Mouse (Mus musculus): ENCODE results near the gene Mei1.
A peak's percentile ranks its signal among the peaks of the same experiment; 100 is the strongest.
"Not testable (repeated sequence)": the region's sequence is repeated elsewhere in the genome, so short reads cannot be mapped to it uniquely, and the experiment has no call there.

Mei1 gene

GRCm38 (mm10) chr15:82086131-82086530, 16.3 kb downstream of the Mei1 start:
- no peak for DNase-seq

- no peak for DNase-seq
Measured at GRCm38 (mm10) chr15:82087266-82087665, 17.5 kb downstream of the Mei1 start.

- no peak for DNase-seq
Measured at GRCm38 (mm10) chr15:82091061-82091460, 21.3 kb downstream of the Mei1 start.

DNA sequence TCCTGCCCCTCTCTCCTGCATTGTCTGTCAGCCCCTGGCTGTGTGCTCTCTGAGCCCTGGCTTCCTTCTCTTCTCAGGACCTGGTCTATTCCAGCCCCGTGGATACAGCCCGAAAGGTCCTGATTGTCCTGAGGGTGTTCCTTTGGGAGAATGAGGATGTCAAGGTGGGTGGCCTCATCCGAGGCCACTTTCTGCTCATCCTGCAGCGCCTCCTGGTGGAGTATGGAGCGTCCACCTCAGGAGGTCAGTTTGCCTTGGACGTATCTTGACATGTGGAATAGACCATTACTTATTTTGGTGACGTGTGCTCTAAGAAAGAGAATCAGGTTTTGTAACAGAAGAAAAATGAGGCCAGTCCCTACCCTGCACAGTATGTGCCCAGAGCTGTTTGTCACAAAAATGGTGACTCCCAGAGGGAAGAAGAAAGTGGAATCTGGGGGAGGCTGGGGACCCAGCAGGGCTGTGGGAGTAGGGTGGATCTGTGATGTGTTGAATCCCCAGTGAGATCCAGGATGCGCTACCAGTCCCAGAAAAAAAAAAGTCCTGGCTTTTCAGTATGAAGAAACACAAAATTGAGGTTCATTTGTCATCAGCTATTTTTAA, 37.3 kb downstream of the Mei1 start:
- DNase-seq: peak; percentile 77

GRCm38 (mm10) chr15:82120544-82120943, 50.7 kb downstream of the Mei1 start:
- no peak for DNase-seq

GRCm38 (mm10) chr15:82126690-82127089, 56.9 kb downstream of the Mei1 start:
- DNase-seq: not testable (repeated sequence)

- DNase-seq: peak; percentile 98
Measured at GRCm38 (mm10) chr15:82127426-82128374, 57.9 kb downstream of the Mei1 start, which contains the start of gene Ccdc134. Ccdc134 (plus strand) TSS chr15:82127922.

GRCm38 (mm10) chr15:82128398-82128797, 58.6 kb downstream of the Mei1 start:
- DNase-seq: peak; percentile 23

GRCm38 (mm10) chr15:82130599-82130998, 60.8 kb downstream of the Mei1 start:
- no peak for DNase-seq

- no peak for DNase-seq
Measured at GRCm38 (mm10) chr15:82135372-82135771, 65.6 kb downstream of the Mei1 start.

- DNase-seq: peak; percentile 77
Measured at GRCm38 (mm10) chr15:82138565-82138964, 68.8 kb downstream of the Mei1 start.

DNA sequence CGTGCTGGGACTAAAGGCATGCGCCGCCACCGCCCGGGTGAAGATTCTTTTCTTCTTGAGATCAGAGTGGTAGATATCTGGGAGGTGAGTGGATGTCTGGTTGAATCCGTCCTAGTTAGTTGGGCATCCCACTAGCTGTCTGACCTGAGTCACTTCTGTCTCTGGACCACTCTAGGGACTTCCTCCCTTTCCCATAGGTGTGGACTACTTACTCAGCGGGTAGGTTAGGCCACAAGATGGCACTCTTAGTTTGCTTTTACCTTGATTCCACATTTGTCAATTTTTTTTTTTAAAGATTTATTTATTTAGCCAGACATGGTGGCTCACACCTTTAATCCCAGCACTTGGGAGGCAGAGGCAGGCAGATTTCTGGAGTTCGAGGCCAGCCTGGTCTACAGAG, 69.4 kb downstream of the Mei1 start:
- no peak for DNase-seq

GRCm38 (mm10) chr15:82140355-82140754, 70.6 kb downstream of the Mei1 start:
- DNase-seq: no peak

- DNase-seq: no peak
Measured at GRCm38 (mm10) chr15:82144157-82144556, 74.4 kb downstream of the Mei1 start.

- DNase-seq: no peak
Measured at GRCm38 (mm10) chr15:82145408-82145807, 75.6 kb downstream of the Mei1 start.

- DNase-seq: no peak
Measured at GRCm38 (mm10) chr15:82145851-82146769, 76.3 kb downstream of the Mei1 start.

DNA sequence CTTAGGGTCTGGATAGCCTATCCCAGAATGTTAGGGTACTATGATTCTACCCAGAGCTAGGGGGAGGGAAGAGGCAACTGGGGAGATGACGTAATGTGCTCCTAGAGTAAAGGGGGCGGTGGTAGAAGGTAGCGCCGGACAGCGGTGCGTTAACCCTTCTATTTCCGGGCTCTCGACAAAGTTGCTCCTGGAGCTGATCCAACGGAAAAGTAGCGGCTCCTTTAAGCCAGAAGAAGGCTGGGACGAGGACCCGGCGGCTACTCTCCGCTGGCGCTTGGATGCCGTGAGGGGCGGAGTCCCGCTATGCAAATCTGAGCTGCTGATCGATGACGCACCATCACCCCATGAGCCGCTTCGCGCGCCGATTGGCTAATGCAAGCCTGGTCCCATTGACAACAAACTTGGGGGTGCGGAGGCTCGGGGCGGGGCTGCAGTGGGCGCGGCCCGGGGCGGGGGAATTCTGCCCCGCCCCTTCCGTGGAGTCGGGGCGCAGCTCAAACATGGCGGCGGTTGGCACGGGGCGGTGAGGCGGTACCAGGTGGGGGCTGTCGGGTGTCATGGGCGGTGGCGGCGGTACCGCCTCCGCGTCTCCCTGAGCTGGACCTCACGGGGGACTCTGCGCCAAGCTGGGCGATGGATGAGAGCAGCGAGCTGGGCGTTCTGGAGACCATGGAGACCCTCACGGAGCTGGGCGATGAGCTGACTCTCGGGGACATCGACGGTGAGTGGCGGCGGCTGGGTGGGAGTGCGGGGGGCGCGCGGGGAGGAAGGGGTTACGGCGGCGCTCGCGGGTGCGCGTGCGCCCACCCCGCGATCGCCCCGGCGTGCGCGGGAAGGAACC, 77.2 kb downstream of the Mei1 start, which contains the start of gene Srebf2:
TSS of gene Srebf2 (plus strand) at position 412 of the 841 bp plus-strand sequence.
- DNase-seq: peak; percentile 99

- DNase-seq: peak; percentile 72
Measured at GRCm38 (mm10) chr15:82147611-82148111, 77.9 kb downstream of the Mei1 start.

GRCm38 (mm10) chr15:82148510-82148911, 78.7 kb downstream of the Mei1 start:
- DNase-seq: no peak

GRCm38 (mm10) chr15:82150042-82150441, 80.2 kb downstream of the Mei1 start:
- DNase-seq: no peak

- no peak for DNase-seq
Measured at GRCm38 (mm10) chr15:82151176-82151575, 81.4 kb downstream of the Mei1 start.

- no peak for DNase-seq
Measured at GRCm38 (mm10) chr15:82152022-82152421, 82.2 kb downstream of the Mei1 start.
